ENCODE assay signal across 25 mouse cellular contexts in the genomic region with DNA sequence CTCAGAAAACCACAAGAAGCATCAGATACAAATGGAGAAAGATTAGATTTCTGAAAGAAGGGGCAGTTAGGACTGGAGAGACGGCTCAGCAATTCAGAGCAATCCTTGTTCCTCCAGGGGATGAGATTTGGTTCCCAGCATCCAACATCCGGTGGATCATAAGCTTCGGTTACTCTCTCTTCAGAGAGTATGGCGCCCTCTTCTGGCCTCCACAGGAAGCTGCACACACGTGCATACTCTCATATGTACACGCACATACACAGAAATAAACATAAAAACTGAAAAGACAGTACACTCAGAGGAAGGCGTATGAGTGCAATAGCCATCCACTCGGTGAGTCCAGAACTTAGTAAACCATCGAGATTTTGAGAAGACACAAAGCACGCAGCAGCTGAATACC.
DNase-seq lines count a peak whose midpoint lies in the region; ATAC-seq and TF ChIP-seq lines count a peak whose summit lies in the region.
"Had no signal": no experiment of that assay in that cellular context is flagged by ENCODE, and none has a peak within 500 bp of the region (broad histone marks: within the 10 kb centered on the region; RNA-seq: fewer than 3 reads in every experiment).

No protein-coding gene starts in this region.

- DNase-seq in midbrain, postnatal 0 days (ENCODE audit: low spot score) = no peak
- peak; percentile 31 for DNase-seq in ES-E14 (ENCODE audit: low read depth, low spot score)
- DNase-seq in spleen, postnatal 14 days (ENCODE audit: low spot score in 2 of 2) = no peak
- no peak for DNase-seq in heart, postnatal 14 days
- DNase-seq: adrenal gland, postnatal 14 days; cerebellum, adult 8-10 months; gastrocnemius, postnatal 14 days; heart, adult 11 months; heart, postnatal 10 days; kidney, adult 8-10 months; kidney, postnatal 25 days; thymus, postnatal 25 days had no signal

- TF ChIP-seq POLR2A in small intestine, adult 2 months (IDR thresholded peaks at IDR 0.05; ENCODE audit: low read depth, low read length) = no peak

- no peak for ATAC-seq in intestine, postnatal 0 days
- no peak for ATAC-seq in intestine, embryonic 16.5 days
- ATAC-seq in midbrain, postnatal 0 days (ENCODE audit: low FRiP score) = no peak
- no peak for ATAC-seq in midbrain, embryonic 15.5 days (replicated peaks)
- ATAC-seq: forebrain, embryonic 13.5 days; inflammation-experienced regulatory T-cells, adult 6 months had no signal

- in situ Hi-C loops in ES-E14 (cut with MboI; ENCODE audit: low sequenced_read_pairs in 2 of 2, unreplicated experiment in 2 of 2) = no loop called here

- peak; percentile 12; the same call in 1 of the 2 replicates for TF ChIP-seq CTCF in intestine, postnatal 0 days (IDR thresholded peaks at IDR 0.05; ENCODE audit: low read depth)
- peak; percentile 23; the same call in 1 of the 2 replicates for TF ChIP-seq CTCF in midbrain, postnatal 0 days (IDR thresholded peaks at IDR 0.05)
- TF ChIP-seq CTCF in small intestine, adult 2 months (IDR thresholded peaks at IDR 0.05; ENCODE audit: extremely low read depth, insufficient read length, insufficient replicate concordance, low read depth, low read length) = peak; percentile 17; the same call in 1 of the 2 replicates

- 92% methylated on average over 10 of the region's 10 CpGs for WGBS in intestine, postnatal 0 days
- 90% methylated on average over 10 of the region's 10 CpGs for WGBS in intestine, embryonic 16.5 days
- WGBS in midbrain, postnatal 0 days = 92% methylated on average over 10 of the region's 10 CpGs
- WGBS in midbrain, embryonic 15.5 days = 93% methylated on average over 10 of the region's 10 CpGs
- 92% methylated on average over 10 of the region's 10 CpGs for WGBS in small intestine, adult 2 months

- no peaks in the 10 kb centered on the region for H3K4me1 ChIP-seq in intestine, postnatal 0 days (replicated peaks; ENCODE audit: control insufficient read depth, insufficient read depth, low read length)
- H3K4me1 ChIP-seq in intestine, embryonic 16.5 days (ENCODE audit: control insufficient read depth, insufficient read depth, low read length) = no peaks in the 10 kb centered on the region
- no peaks in the 10 kb centered on the region for H3K4me1 ChIP-seq in midbrain, postnatal 0 days (ENCODE audit: insufficient read depth, low read length)
- no peaks in the 10 kb centered on the region for H3K4me1 ChIP-seq in midbrain, embryonic 15.5 days
- no peaks in the 10 kb centered on the region for H3K4me1 ChIP-seq in ES-E14 (ENCODE audit: control insufficient read depth in 2 of 2, insufficient read depth in 2 of 2, low read length in 2 of 2, poor library complexity in 1 of 2)
- H3K4me1 ChIP-seq in small intestine, adult 2 months (ENCODE audit: control insufficient read depth, insufficient read depth, insufficient read length, low read length) = no peaks in the 10 kb centered on the region
- H3K4me1 ChIP-seq: forebrain, embryonic 13.5 days; heart, embryonic 12.5 days; hindbrain, embryonic 13.5 days; liver, embryonic 15.5 days; midbrain, embryonic 10.5 days; neural tube, embryonic 15.5 days had no signal

- no peaks in the 10 kb centered on the region for H3K36me3 ChIP-seq in intestine, postnatal 0 days (ENCODE audit: control insufficient read depth, insufficient read depth)
- H3K36me3 ChIP-seq in intestine, embryonic 16.5 days (ENCODE audit: control insufficient read depth, insufficient read depth, low read length) = no peaks in the 10 kb centered on the region
- no peaks in the 10 kb centered on the region for H3K36me3 ChIP-seq in midbrain, postnatal 0 days (ENCODE audit: insufficient read depth, low read length)
- no peaks in the 10 kb centered on the region for H3K36me3 ChIP-seq in midbrain, embryonic 15.5 days (replicated peaks)
- no peaks in the 10 kb centered on the region for H3K36me3 ChIP-seq in ES-E14 (ENCODE audit: control insufficient read depth, insufficient read depth, low read length, poor library complexity, severe bottlenecking)
- no peaks in the 10 kb centered on the region for H3K36me3 ChIP-seq in small intestine, adult 2 months (ENCODE audit: control insufficient read depth, insufficient read depth, low read length)
- H3K36me3 ChIP-seq: G1E; heart, embryonic 12.5 days; hindbrain, embryonic 13.5 days; liver, embryonic 15.5 days; midbrain, embryonic 10.5 days; neural tube, embryonic 15.5 days had no signal

- intact Hi-C loops in heart, postnatal 14 days (cut with DNase I) = no loop called here

- H3K27ac ChIP-seq in intestine, postnatal 0 days (ENCODE audit: low read depth, low read length) = no peak overlapping the region
- no peak overlapping the region for H3K27ac ChIP-seq in intestine, embryonic 16.5 days (ENCODE audit: low read length)
- H3K27ac ChIP-seq in midbrain, postnatal 0 days (ENCODE audit: low read depth, low read length) = no peak overlapping the region
- H3K27ac ChIP-seq in midbrain, embryonic 15.5 days = no peak overlapping the region
- H3K27ac ChIP-seq in ES-E14 (ENCODE audit: insufficient read depth, low read depth, low read length, poor library complexity, severe bottlenecking) = no peak overlapping the region
- no peak overlapping the region for H3K27ac ChIP-seq in small intestine, adult 2 months (ENCODE audit: insufficient read depth, low read depth, low read length)
- H3K27ac ChIP-seq: forebrain, embryonic 13.5 days; hindbrain, embryonic 13.5 days; liver, embryonic 15.5 days; macrophage; midbrain, embryonic 10.5 days; neural tube, embryonic 15.5 days had no signal

- H3K9me3 ChIP-seq in intestine, postnatal 0 days (ENCODE audit: control insufficient read depth) = no peaks in the 10 kb centered on the region
- H3K9me3 ChIP-seq in intestine, embryonic 16.5 days (ENCODE audit: control insufficient read depth, low read length) = no peaks in the 10 kb centered on the region
- H3K9me3 ChIP-seq in midbrain, postnatal 0 days (ENCODE audit: low read length) = no peaks in the 10 kb centered on the region
- H3K9me3 ChIP-seq in midbrain, embryonic 15.5 days = no peaks in the 10 kb centered on the region
- no peaks in the 10 kb centered on the region for H3K9me3 ChIP-seq in ES-E14 (ENCODE audit: control insufficient read depth, insufficient read depth, low read depth, low read length)
- H3K9me3 ChIP-seq: forebrain, embryonic 13.5 days; hindbrain, embryonic 13.5 days; neural tube, embryonic 15.5 days had no signal

- H3K4me3 ChIP-seq in intestine, postnatal 0 days (ENCODE audit: low read depth, low read length) = no peak overlapping the region
- H3K4me3 ChIP-seq in intestine, embryonic 16.5 days (ENCODE audit: low read length) = no peak overlapping the region
- no peak overlapping the region for H3K4me3 ChIP-seq in midbrain, postnatal 0 days (ENCODE audit: low read depth, low read length)
- no peak overlapping the region for H3K4me3 ChIP-seq in midbrain, embryonic 15.5 days
- no peak overlapping the region for H3K4me3 ChIP-seq in ES-E14 (ENCODE audit: insufficient read depth in 1 of 2, low read depth in 1 of 2, low read length in 2 of 2, poor library complexity in 1 of 2, severe bottlenecking in 1 of 2)
- H3K4me3 ChIP-seq in small intestine, adult 2 months (ENCODE audit: low read depth, low read length) = no peak overlapping the region
- H3K4me3 ChIP-seq: forebrain, embryonic 13.5 days; heart, embryonic 12.5 days; hindbrain, embryonic 13.5 days; liver, embryonic 15.5 days; midbrain, embryonic 10.5 days; neural tube, embryonic 15.5 days had no signal

- H3K27me3 ChIP-seq in intestine, postnatal 0 days (replicated peaks; ENCODE audit: control insufficient read depth, insufficient read depth, low read length) = no peaks in the 10 kb centered on the region
- H3K27me3 ChIP-seq in intestine, embryonic 16.5 days (replicated peaks; ENCODE audit: control insufficient read depth, insufficient read depth, low read length) = no peaks in the 10 kb centered on the region
- H3K27me3 ChIP-seq in midbrain, postnatal 0 days (ENCODE audit: insufficient read depth, low read length) = no peaks in the 10 kb centered on the region
- no peaks in the 10 kb centered on the region for H3K27me3 ChIP-seq in midbrain, embryonic 15.5 days (replicated peaks)
- H3K27me3 ChIP-seq in small intestine, adult 2 months (ENCODE audit: control insufficient read depth, insufficient read depth, low read length) = no peaks in the 10 kb centered on the region
- H3K27me3 ChIP-seq: forebrain, embryonic 13.5 days; heart, embryonic 12.5 days; hindbrain, embryonic 13.5 days; liver, embryonic 15.5 days; neural tube, embryonic 15.5 days had no signal

- H3K9ac ChIP-seq in intestine, postnatal 0 days (ENCODE audit: low read depth, low read length) = no peak overlapping the region
- no peak overlapping the region for H3K9ac ChIP-seq in intestine, embryonic 16.5 days (ENCODE audit: low read depth, low read length)
- no peak overlapping the region for H3K9ac ChIP-seq in midbrain, postnatal 0 days (replicated peaks; ENCODE audit: low read length, poor library complexity, severe bottlenecking)
- no peak overlapping the region for H3K9ac ChIP-seq in midbrain, embryonic 15.5 days
- no peak overlapping the region for H3K9ac ChIP-seq in ES-E14 (ENCODE audit: insufficient read depth, low read depth, low read length, poor library complexity, severe bottlenecking)
- H3K9ac ChIP-seq: forebrain, embryonic 13.5 days; heart, embryonic 12.5 days; hindbrain, embryonic 13.5 days; liver, embryonic 15.5 days; neural tube, embryonic 15.5 days had no signal

- no peak overlapping the region for H3K4me2 ChIP-seq in intestine, postnatal 0 days (replicated peaks; ENCODE audit: low read depth)
- no peak overlapping the region for H3K4me2 ChIP-seq in intestine, embryonic 16.5 days (ENCODE audit: low read depth, low read length)
- no peak overlapping the region for H3K4me2 ChIP-seq in midbrain, postnatal 0 days (ENCODE audit: low read depth, low read length, poor library complexity, severe bottlenecking)
- H3K4me2 ChIP-seq in midbrain, embryonic 15.5 days = no peak overlapping the region
- H3K4me2 ChIP-seq: forebrain, embryonic 13.5 days; heart, embryonic 12.5 days; hindbrain, embryonic 13.5 days; liver, embryonic 15.5 days; neural tube, embryonic 15.5 days had no signal

TF ChIP-seq in ES-E14, 5 proteins besides CTCF, POLR2A, EP300 and RAD21:
- TF ChIP-seq ZC3H11A (IDR thresholded peaks at IDR 0.05; ENCODE audit: borderline replicate concordance, low read depth, low read length) (peak; percentile 31; the same call in 1 of the 2 replicates), CHD2 (IDR thresholded peaks at IDR 0.05; ENCODE audit: low read depth, low read length) (no peak)
